Mouse (Mus musculus): Measurements from ENCODE around the gene Rpp25. TPM values are rescaled to one million over a fixed set of nuclear protein-coding genes. Genes with fewer than 3 reads are reported as not detected.

The Rpp25 gene
- 0.91 and 2.1 TPM in 2 replicates for polyA plus RNA-seq (2014; fragmentation: Nextera tagmentation; extraction: Ambion mirVana)

GRCm38 (mm10) chr9:57503622-57504380, at the start of gene Rpp25:
Gene Rpp25, plus strand, starts transcription at chr9:57504026.
- WGBS, result under 1% methylated on average over 46 of the region's 46 CpGs
- H3K4me2 ChIP-seq (ENCODE audit: low read depth, low read length), result peak within 1 kb of the TSS; percentile 89
- peaks cover 8% of the 10 kb centered on the region for H3K4me1 ChIP-seq (ENCODE audit: control insufficient read depth, insufficient read depth, low read length)
- peak within 1 kb of the TSS; percentile 47 for H3K9ac ChIP-seq (replicated peaks; ENCODE audit: low read length)
- H3K27me3 ChIP-seq (ENCODE audit: control insufficient read depth, insufficient read depth, low read length), result peaks cover 62% of the 10 kb centered on the region
- H3K36me3 ChIP-seq (replicated peaks; ENCODE audit: control insufficient read depth, insufficient read depth, low read depth, low read length), result no peaks in the 10 kb centered on the region
- no peaks in the 10 kb centered on the region for H3K9me3 ChIP-seq (replicated peaks; ENCODE audit: control insufficient read depth, low read length)
- peak; percentile 66 for ATAC-seq (replicated peaks; ENCODE audit: insufficient number of reproducible peaks, low FRiP score, low TSS enrichment, low read depth)
- H3K4me3 ChIP-seq (ENCODE audit: low read depth, low read length), result peak within 1 kb of the TSS; percentile 39
- DNase-seq (ENCODE audit: low spot score), result peak; percentile 56
- H3K27ac ChIP-seq (replicated peaks; ENCODE audit: low read depth, low read length), result no peak within 1 kb of the TSS

GRCm38 (mm10) chr9:57459707-57460106, 44.1 kb upstream of the Rpp25 start:
- H3K4me1 ChIP-seq (ENCODE audit: control insufficient read depth, insufficient read depth, low read length), result no peaks in the 10 kb centered on the region
- no peak for DNase-seq (ENCODE audit: low spot score)
- no peaks in the 10 kb centered on the region for H3K27me3 ChIP-seq (ENCODE audit: control insufficient read depth, insufficient read depth, low read length)
- WGBS, result 92% methylated on average over 2 of the region's 2 CpGs
- no peaks in the 10 kb centered on the region for H3K9me3 ChIP-seq (replicated peaks; ENCODE audit: control insufficient read depth, low read length)
- H3K27ac ChIP-seq (replicated peaks; ENCODE audit: low read depth, low read length), result no peak overlapping the region
- H3K4me3 ChIP-seq (ENCODE audit: low read depth, low read length), result no peak overlapping the region
- no peaks in the 10 kb centered on the region for H3K36me3 ChIP-seq (replicated peaks; ENCODE audit: control insufficient read depth, insufficient read depth, low read depth, low read length)
- ATAC-seq (replicated peaks; ENCODE audit: insufficient number of reproducible peaks, low FRiP score, low TSS enrichment, low read depth), result no peak
- H3K9ac ChIP-seq (replicated peaks; ENCODE audit: low read length), result no peak overlapping the region
- no peak overlapping the region for H3K4me2 ChIP-seq (ENCODE audit: low read depth, low read length)

GRCm38 (mm10) chr9:57462866-57463265, 41.0 kb upstream of the Rpp25 start:
- WGBS, result 85% methylated on average over 6 of the region's 6 CpGs

GRCm38 (mm10) chr9:57466101-57466500, 37.7 kb upstream of the Rpp25 start:
- H3K27me3 ChIP-seq (ENCODE audit: control insufficient read depth, insufficient read depth, low read length), result no peaks in the 10 kb centered on the region
- no peak for ATAC-seq (replicated peaks; ENCODE audit: insufficient number of reproducible peaks, low FRiP score, low TSS enrichment, low read depth)
- no peak overlapping the region for H3K4me3 ChIP-seq (ENCODE audit: low read depth, low read length)
- H3K27ac ChIP-seq (replicated peaks; ENCODE audit: low read depth, low read length), result no peak overlapping the region
- no peak overlapping the region for H3K9ac ChIP-seq (replicated peaks; ENCODE audit: low read length)
- no peaks in the 10 kb centered on the region for H3K9me3 ChIP-seq (replicated peaks; ENCODE audit: control insufficient read depth, low read length)
- no peak overlapping the region for H3K4me2 ChIP-seq (ENCODE audit: low read depth, low read length)
- H3K4me1 ChIP-seq (ENCODE audit: control insufficient read depth, insufficient read depth, low read length), result peaks cover 3% of the 10 kb centered on the region; the same call in 1 of the 2 replicates
- 54% methylated on average over 3 of the region's 3 CpGs for WGBS
- no peak for DNase-seq (ENCODE audit: low spot score)
- no peaks in the 10 kb centered on the region for H3K36me3 ChIP-seq (replicated peaks; ENCODE audit: control insufficient read depth, insufficient read depth, low read depth, low read length)

More at GRCm38 (mm10) chr9:57462866-57463265, 41.0 kb upstream of the Rpp25 start:
- Histone ChIP-seq H3K4me1 (ENCODE audit: control insufficient read depth, insufficient read depth, low read length) (peaks cover 3% of the 10 kb centered on the region; the same call in 1 of the 2 replicates), H3K4me2 (ENCODE audit: low read depth, low read length) (no peak overlapping the region), H3K9me3 (replicated peaks; ENCODE audit: control insufficient read depth, low read length) (no peaks in the 10 kb centered on the region), H3K9ac (replicated peaks; ENCODE audit: low read length) (no peak overlapping the region), H3K4me3 (ENCODE audit: low read depth, low read length) (no peak overlapping the region), H3K36me3 (replicated peaks; ENCODE audit: control insufficient read depth, insufficient read depth, low read depth, low read length) (no peaks in the 10 kb centered on the region), H3K27ac (replicated peaks; ENCODE audit: low read depth, low read length) (no peak overlapping the region), H3K27me3 (ENCODE audit: control insufficient read depth, insufficient read depth, low read length) (no peaks in the 10 kb centered on the region)
- DNase-seq (ENCODE audit: low spot score), result no peak
- ATAC-seq (replicated peaks; ENCODE audit: insufficient number of reproducible peaks, low FRiP score, low TSS enrichment, low read depth), result no peak

GRCm38 (mm10) chr9:57467271-57467771, 36.5 kb upstream of the Rpp25 start:
- Histone ChIP-seq H3K27ac (replicated peaks; ENCODE audit: low read depth, low read length) (no peak overlapping the region), H3K4me3 (ENCODE audit: low read depth, low read length) (peak overlapping the region; percentile 66), H3K27me3 (ENCODE audit: control insufficient read depth, insufficient read depth, low read length) (no peaks in the 10 kb centered on the region), H3K36me3 (replicated peaks; ENCODE audit: control insufficient read depth, insufficient read depth, low read depth, low read length) (no peaks in the 10 kb centered on the region), H3K9ac (replicated peaks; ENCODE audit: low read length) (peak overlapping the region; percentile 71), H3K4me2 (ENCODE audit: low read depth, low read length) (peak overlapping the region; percentile 85), H3K4me1 (ENCODE audit: control insufficient read depth, insufficient read depth, low read length) (peaks cover 3% of the 10 kb centered on the region; the same call in 1 of the 2 replicates), H3K9me3 (replicated peaks; ENCODE audit: control insufficient read depth, low read length) (no peaks in the 10 kb centered on the region)
- peak; percentile 39 for DNase-seq (ENCODE audit: low spot score)
- peak; percentile 15; the same call in 1 of the 2 replicates for ATAC-seq (replicated peaks; ENCODE audit: insufficient number of reproducible peaks, low FRiP score, low TSS enrichment, low read depth)
- 2% methylated on average over 18 of the region's 18 CpGs for WGBS

- Histone ChIP-seq H3K4me2 (ENCODE audit: low read depth, low read length) (peak within 1 kb of the TSS; percentile 85), H3K36me3 (replicated peaks; ENCODE audit: control insufficient read depth, insufficient read depth, low read depth, low read length) (no peaks in the 10 kb centered on the region), H3K4me1 (ENCODE audit: control insufficient read depth, insufficient read depth, low read length) (peaks cover 3% of the 10 kb centered on the region; the same call in 1 of the 2 replicates), H3K9me3 (replicated peaks; ENCODE audit: control insufficient read depth, low read length) (no peaks in the 10 kb centered on the region), H3K27ac (replicated peaks; ENCODE audit: low read depth, low read length) (no peak within 1 kb of the TSS), H3K9ac (replicated peaks; ENCODE audit: low read length) (peak within 1 kb of the TSS; percentile 71), H3K4me3 (ENCODE audit: low read depth, low read length) (peak within 1 kb of the TSS; percentile 66), H3K27me3 (ENCODE audit: control insufficient read depth, insufficient read depth, low read length) (no peaks in the 10 kb centered on the region)
- DNase-seq (ENCODE audit: low spot score) (peak; percentile 96), ATAC-seq (replicated peaks; ENCODE audit: insufficient number of reproducible peaks, low FRiP score, low TSS enrichment, low read depth) (peak; percentile 92)
- WGBS, result 2% methylated on average over 48 of the region's 48 CpGs
Observed at GRCm38 (mm10) chr9:57467896-57468549, 35.8 kb upstream of the Rpp25 start, which contains the start of gene Scamp5. Gene Scamp5, minus strand, starts transcription at chr9:57468060.

- H3K4me3 ChIP-seq (ENCODE audit: low read depth, low read length), result no peak overlapping the region
- no peaks in the 10 kb centered on the region for H3K36me3 ChIP-seq (replicated peaks; ENCODE audit: control insufficient read depth, insufficient read depth, low read depth, low read length)
- peaks cover 3% of the 10 kb centered on the region; the same call in 1 of the 2 replicates for H3K4me1 ChIP-seq (ENCODE audit: control insufficient read depth, insufficient read depth, low read length)
- DNase-seq (ENCODE audit: low spot score) (no peak), ATAC-seq (replicated peaks; ENCODE audit: insufficient number of reproducible peaks, low FRiP score, low TSS enrichment, low read depth) (no peak)
- H3K9me3 ChIP-seq (replicated peaks; ENCODE audit: control insufficient read depth, low read length), result no peaks in the 10 kb centered on the region
- no peak overlapping the region for H3K27ac ChIP-seq (replicated peaks; ENCODE audit: low read depth, low read length)
- no peak overlapping the region for H3K4me2 ChIP-seq (ENCODE audit: low read depth, low read length)
- 66% methylated on average over 4 of the region's 4 CpGs for whole genome bisulfite sequencing
- no peaks in the 10 kb centered on the region for H3K27me3 ChIP-seq (ENCODE audit: control insufficient read depth, insufficient read depth, low read length)
- H3K9ac ChIP-seq (replicated peaks; ENCODE audit: low read length), result no peak overlapping the region
Observed at GRCm38 (mm10) chr9:57468914-57469313, 34.9 kb upstream of the Rpp25 start.

Measured in embryonic facial prominence, embryonic 11.5 days (tissue).